Mouse (Mus musculus) lung, adult 18-20 months (tissue): ENCODE data around the gene Zyx.

Experiments used
- DNase-seq, 2 experiments: peaks; one replicate each; pipeline ENCODE4 v3.0.0; 2022; ENCODE audit warnings: mixed read lengths in 2 of 2

Zyx gene

GRCm38 (mm10) chr6:42350968-42351775, 1.7 kb downstream of the Zyx start:
- DNase-seq: no peak

- peak; percentile 60 to 65 for DNase-seq
These were observed 2.5 kb downstream of the Zyx start for GRCm38 (mm10) chr6:42351776-42352485.

- no peak for DNase-seq
These were observed 3.0 kb downstream of the Zyx start for GRCm38 (mm10) chr6:42352486-42352846.

- peak in 1 of 2 experiments; percentile 61 for DNase-seq
These were observed 3.8 kb downstream of the Zyx start for GRCm38 (mm10) chr6:42353180-42353579.

GRCm38 (mm10) chr6:42354076-42355019, 4.9 kb downstream of the Zyx start:
- no peak for DNase-seq

- DNase-seq: no peak
These were observed 5.9 kb downstream of the Zyx start for GRCm38 (mm10) chr6:42355366-42355765.

GRCm38 (mm10) chr6:42355794-42356600, 6.6 kb downstream of the Zyx start:
- no peak for DNase-seq

- no peak for DNase-seq
These were observed 7.5 kb downstream of the Zyx start for GRCm38 (mm10) chr6:42356913-42357312.

- no peak for DNase-seq
These were observed 8.5 kb downstream of the Zyx start for GRCm38 (mm10) chr6:42357901-42358300.

GRCm38 (mm10) chr6:42358901-42359300, 9.5 kb downstream of the Zyx start:
- no peak for DNase-seq

GRCm38 (mm10) chr6:42359364-42360147, 10.1 kb downstream of the Zyx start:
- no peak for DNase-seq

- DNase-seq: no peak
These were observed 10.9 kb downstream of the Zyx start for GRCm38 (mm10) chr6:42360231-42360840.

- DNase-seq: no peak
These were observed 11.8 kb downstream of the Zyx start for GRCm38 (mm10) chr6:42361041-42361895.

GRCm38 (mm10) chr6:42362074-42362473, 12.6 kb downstream of the Zyx start:
- DNase-seq: no peak

GRCm38 (mm10) chr6:42362497-42362896, 13.1 kb downstream of the Zyx start:
- DNase-seq: no peak

GRCm38 (mm10) chr6:42362974-42363373, 13.5 kb downstream of the Zyx start:
- no peak for DNase-seq

GRCm38 (mm10) chr6:42364066-42364465, 14.6 kb downstream of the Zyx start:
- DNase-seq: no peak

GRCm38 (mm10) chr6:42364607-42365006, 15.2 kb downstream of the Zyx start:
- no peak for DNase-seq

GRCm38 (mm10) chr6:42365215-42365614, 15.8 kb downstream of the Zyx start:
- no peak for DNase-seq

- no peak for DNase-seq
These were observed 20.4 kb downstream of the Zyx start for GRCm38 (mm10) chr6:42369870-42370269.
